Mouse (Mus musculus): Measurements from ENCODE around the gene Rad51b. TPM values are rescaled to one million over a fixed set of nuclear protein-coding genes. Genes with fewer than 3 reads are reported as not detected.

The Rad51b gene
- polyA plus RNA-seq, 1 experiment from 2014 or later: 0.87 TPM

- no peak for ATAC-seq (ENCODE audit: low read depth)
- Histone ChIP-seq H3K4me3 (ENCODE audit: low read depth, low read length) (no peak overlapping the region), H3K9ac (replicated peaks; ENCODE audit: low read depth, low read length) (no peak overlapping the region), H3K27me3 (ENCODE audit: control insufficient read depth, insufficient read depth, low read length) (no peaks in the 10 kb centered on the region), H3K36me3 (ENCODE audit: control insufficient read depth, insufficient read depth, low read length) (no peaks in the 10 kb centered on the region), H3K4me2 (ENCODE audit: low read depth, low read length) (no peak overlapping the region), H3K9me3 (ENCODE audit: control insufficient read depth, low read length) (no peaks in the 10 kb centered on the region), H3K4me1 (ENCODE audit: control insufficient read depth, insufficient read depth, low read length) (no peaks in the 10 kb centered on the region), H3K27ac (ENCODE audit: low read depth, low read length) (no peak overlapping the region)
- WGBS: 80% methylated on average over 6 of the region's 6 CpGs
Observed at GRCm38 (mm10) chr12:79547556-79547955, 250.5 kb downstream of the Rad51b start.

GRCm38 (mm10) chr12:79548607-79549330 is 251.7 kb downstream of the Rad51b start:
- WGBS: 65% methylated on average over 8 of the region's 8 CpGs

GRCm38 (mm10) chr12:79550049-79550682 is 253.1 kb downstream of the Rad51b start:
- no peak overlapping the region for H3K27ac ChIP-seq (ENCODE audit: low read depth, low read length)
- no peak overlapping the region for H3K4me3 ChIP-seq (ENCODE audit: low read depth, low read length)
- ATAC-seq (ENCODE audit: low read depth): no peak
- no peaks in the 10 kb centered on the region for H3K36me3 ChIP-seq (ENCODE audit: control insufficient read depth, insufficient read depth, low read length)
- no peaks in the 10 kb centered on the region for H3K4me1 ChIP-seq (ENCODE audit: control insufficient read depth, insufficient read depth, low read length)
- no peaks in the 10 kb centered on the region for H3K9me3 ChIP-seq (ENCODE audit: control insufficient read depth, low read length)
- H3K27me3 ChIP-seq (ENCODE audit: control insufficient read depth, insufficient read depth, low read length): no peaks in the 10 kb centered on the region
- H3K4me2 ChIP-seq (ENCODE audit: low read depth, low read length): no peak overlapping the region
- 97% methylated on average over 7 of the region's 7 CpGs for WGBS
- no peak overlapping the region for H3K9ac ChIP-seq (replicated peaks; ENCODE audit: low read depth, low read length)

More at GRCm38 (mm10) chr12:79548607-79549330, 251.7 kb downstream of the Rad51b start:
- Histone ChIP-seq H3K9ac (replicated peaks; ENCODE audit: low read depth, low read length) (no peak overlapping the region), H3K4me3 (ENCODE audit: low read depth, low read length) (no peak overlapping the region), H3K4me2 (ENCODE audit: low read depth, low read length) (no peak overlapping the region), H3K36me3 (ENCODE audit: control insufficient read depth, insufficient read depth, low read length) (no peaks in the 10 kb centered on the region), H3K27me3 (ENCODE audit: control insufficient read depth, insufficient read depth, low read length) (no peaks in the 10 kb centered on the region), H3K9me3 (ENCODE audit: control insufficient read depth, low read length) (no peaks in the 10 kb centered on the region), H3K4me1 (ENCODE audit: control insufficient read depth, insufficient read depth, low read length) (no peaks in the 10 kb centered on the region), H3K27ac (ENCODE audit: low read depth, low read length) (no peak overlapping the region)
- ATAC-seq (ENCODE audit: low read depth): no peak

GRCm38 (mm10) chr12:79551274-79551673 is 254.2 kb downstream of the Rad51b start:
- ATAC-seq (ENCODE audit: low read depth): no peak
- no peak overlapping the region for H3K4me3 ChIP-seq (ENCODE audit: low read depth, low read length)
- WGBS: 86% methylated on average over 1 of the region's 1 CpGs
- no peaks in the 10 kb centered on the region for H3K4me1 ChIP-seq (ENCODE audit: control insufficient read depth, insufficient read depth, low read length)
- no peak overlapping the region for H3K9ac ChIP-seq (replicated peaks; ENCODE audit: low read depth, low read length)
- no peaks in the 10 kb centered on the region for H3K9me3 ChIP-seq (ENCODE audit: control insufficient read depth, low read length)
- H3K27me3 ChIP-seq (ENCODE audit: control insufficient read depth, insufficient read depth, low read length): no peaks in the 10 kb centered on the region
- H3K4me2 ChIP-seq (ENCODE audit: low read depth, low read length): no peak overlapping the region
- no peaks in the 10 kb centered on the region for H3K36me3 ChIP-seq (ENCODE audit: control insufficient read depth, insufficient read depth, low read length)
- H3K27ac ChIP-seq (ENCODE audit: low read depth, low read length): no peak overlapping the region

GRCm38 (mm10) chr12:79553056-79553455 is 256.0 kb downstream of the Rad51b start:
- no peaks in the 10 kb centered on the region for H3K27me3 ChIP-seq (ENCODE audit: control insufficient read depth, insufficient read depth, low read length)
- H3K4me3 ChIP-seq (ENCODE audit: low read depth, low read length): no peak overlapping the region
- no peak overlapping the region for H3K27ac ChIP-seq (ENCODE audit: low read depth, low read length)
- H3K4me2 ChIP-seq (ENCODE audit: low read depth, low read length): no peak overlapping the region
- H3K9me3 ChIP-seq (ENCODE audit: control insufficient read depth, low read length): no peaks in the 10 kb centered on the region
- ATAC-seq (ENCODE audit: low read depth): no peak
- H3K36me3 ChIP-seq (ENCODE audit: control insufficient read depth, insufficient read depth, low read length): no peaks in the 10 kb centered on the region
- H3K4me1 ChIP-seq (ENCODE audit: control insufficient read depth, insufficient read depth, low read length): no peaks in the 10 kb centered on the region
- no peak overlapping the region for H3K9ac ChIP-seq (replicated peaks; ENCODE audit: low read depth, low read length)

- Histone ChIP-seq H3K9me3 (ENCODE audit: control insufficient read depth, low read length) (no peaks in the 10 kb centered on the region), H3K27me3 (ENCODE audit: control insufficient read depth, insufficient read depth, low read length) (no peaks in the 10 kb centered on the region), H3K9ac (replicated peaks; ENCODE audit: low read depth, low read length) (no peak overlapping the region), H3K4me2 (ENCODE audit: low read depth, low read length) (no peak overlapping the region), H3K4me1 (ENCODE audit: control insufficient read depth, insufficient read depth, low read length) (no peaks in the 10 kb centered on the region), H3K36me3 (ENCODE audit: control insufficient read depth, insufficient read depth, low read length) (no peaks in the 10 kb centered on the region), H3K27ac (ENCODE audit: low read depth, low read length) (no peak overlapping the region), H3K4me3 (ENCODE audit: low read depth, low read length) (no peak overlapping the region)
- 75% methylated on average over 5 of the region's 5 CpGs for WGBS
- no peak for ATAC-seq (ENCODE audit: low read depth)
Observed at GRCm38 (mm10) chr12:79557904-79558303, 260.8 kb downstream of the Rad51b start.

GRCm38 (mm10) chr12:79558711-79559110 is 261.6 kb downstream of the Rad51b start:
- H3K4me3 ChIP-seq (ENCODE audit: low read depth, low read length): no peak overlapping the region
- no peaks in the 10 kb centered on the region for H3K27me3 ChIP-seq (ENCODE audit: control insufficient read depth, insufficient read depth, low read length)
- no peak for ATAC-seq (ENCODE audit: low read depth)
- no peak overlapping the region for H3K9ac ChIP-seq (replicated peaks; ENCODE audit: low read depth, low read length)
- no peak overlapping the region for H3K27ac ChIP-seq (ENCODE audit: low read depth, low read length)
- WGBS: 91% methylated on average over 3 of the region's 3 CpGs
- no peaks in the 10 kb centered on the region for H3K36me3 ChIP-seq (ENCODE audit: control insufficient read depth, insufficient read depth, low read length)
- H3K4me1 ChIP-seq (ENCODE audit: control insufficient read depth, insufficient read depth, low read length): no peaks in the 10 kb centered on the region
- H3K9me3 ChIP-seq (ENCODE audit: control insufficient read depth, low read length): no peaks in the 10 kb centered on the region
- no peak overlapping the region for H3K4me2 ChIP-seq (ENCODE audit: low read depth, low read length)

GRCm38 (mm10) chr12:79559410-79560015 is 262.4 kb downstream of the Rad51b start:
- H3K36me3 ChIP-seq (ENCODE audit: control insufficient read depth, insufficient read depth, low read length): no peaks in the 10 kb centered on the region
- 75% methylated on average over 4 of the region's 4 CpGs for WGBS
- H3K4me3 ChIP-seq (ENCODE audit: low read depth, low read length): no peak overlapping the region
- no peak overlapping the region for H3K4me2 ChIP-seq (ENCODE audit: low read depth, low read length)
- H3K27ac ChIP-seq (ENCODE audit: low read depth, low read length): no peak overlapping the region
- no peaks in the 10 kb centered on the region for H3K9me3 ChIP-seq (ENCODE audit: control insufficient read depth, low read length)
- no peaks in the 10 kb centered on the region for H3K4me1 ChIP-seq (ENCODE audit: control insufficient read depth, insufficient read depth, low read length)
- ATAC-seq (ENCODE audit: low read depth): no peak
- H3K27me3 ChIP-seq (ENCODE audit: control insufficient read depth, insufficient read depth, low read length): no peaks in the 10 kb centered on the region
- H3K9ac ChIP-seq (replicated peaks; ENCODE audit: low read depth, low read length): no peak overlapping the region

- H3K4me1 ChIP-seq (ENCODE audit: control insufficient read depth, insufficient read depth, low read length): no peaks in the 10 kb centered on the region
- H3K9me3 ChIP-seq (ENCODE audit: control insufficient read depth, low read length): no peaks in the 10 kb centered on the region
- no peak overlapping the region for H3K27ac ChIP-seq (ENCODE audit: low read depth, low read length)
- no peak overlapping the region for H3K4me2 ChIP-seq (ENCODE audit: low read depth, low read length)
- ATAC-seq (ENCODE audit: low read depth): no peak
- H3K4me3 ChIP-seq (ENCODE audit: low read depth, low read length): no peak overlapping the region
- H3K9ac ChIP-seq (replicated peaks; ENCODE audit: low read depth, low read length): no peak overlapping the region
- 94% methylated on average over 8 of the region's 8 CpGs for WGBS
- H3K36me3 ChIP-seq (ENCODE audit: control insufficient read depth, insufficient read depth, low read length): no peaks in the 10 kb centered on the region
- H3K27me3 ChIP-seq (ENCODE audit: control insufficient read depth, insufficient read depth, low read length): no peaks in the 10 kb centered on the region
Observed at GRCm38 (mm10) chr12:79560084-79560699, 263.1 kb downstream of the Rad51b start.

Data from neural tube, embryonic 14.5 days (tissue).